ENCODE assay signal across 17 mouse cellular contexts in genomic region chr13:40167871-40168270, GRCm38 (mm10).
DNase-seq lines count a peak whose midpoint lies in the region; ATAC-seq lines count a peak whose summit lies in the region.
"Had no signal": no experiment of that assay in that cellular context is flagged by ENCODE, and none has a peak within 500 bp of the region (broad histone marks: within the 10 kb centered on the region; RNA-seq: fewer than 3 reads in every experiment).

No protein-coding gene starts in this region.

- H3K9ac ChIP-seq in forebrain, embryonic 12.5 days, result no peak overlapping the region
- H3K9ac ChIP-seq: hindbrain, embryonic 14.5 days; midbrain, embryonic 15.5 days had no signal

- 23% methylated on average over 7 of the region's 7 CpGs for WGBS in limb, embryonic 10.5 days
- WGBS in forebrain, embryonic 12.5 days, result 75% methylated on average over 7 of the region's 7 CpGs

- no peaks in the 10 kb centered on the region for H3K9me3 ChIP-seq in limb, embryonic 10.5 days (replicated peaks)
- no peaks in the 10 kb centered on the region for H3K9me3 ChIP-seq in forebrain, embryonic 12.5 days
- H3K9me3 ChIP-seq: forebrain, embryonic 10.5 days; midbrain, embryonic 15.5 days had no signal

- no peak overlapping the region for H3K4me3 ChIP-seq in limb, embryonic 10.5 days
- no peak overlapping the region for H3K4me3 ChIP-seq in forebrain, embryonic 12.5 days (replicated peaks)
- H3K4me3 ChIP-seq: forebrain, embryonic 10.5 days; midbrain, embryonic 15.5 days had no signal

- no peak overlapping the region for H3K4me2 ChIP-seq in forebrain, embryonic 12.5 days
- H3K4me2 ChIP-seq: hindbrain, embryonic 14.5 days; liver, embryonic 11.5 days; midbrain, embryonic 15.5 days had no signal

- peaks cover 13% of the 10 kb centered on the region for H3K4me1 ChIP-seq in limb, embryonic 10.5 days
- no peaks in the 10 kb centered on the region for H3K4me1 ChIP-seq in forebrain, embryonic 12.5 days
- H3K4me1 ChIP-seq: forebrain, embryonic 10.5 days; midbrain, embryonic 15.5 days had no signal

- peak; percentile 24 for DNase-seq in kidney, postnatal 10 days
- no peak for DNase-seq in kidney, postnatal 36 days
- peak; percentile 54 for DNase-seq in embryo, embryonic 10 days (ENCODE audit: low spot score)
- peak; percentile 20 for DNase-seq in embryo, embryonic 11.5 days (ENCODE audit: low read depth, low spot score)
- DNase-seq in limb, embryonic 10.5 days (ENCODE audit: low spot score), result peak; percentile 37
- DNase-seq: adrenal gland, postnatal 25 days; cerebellum, adult 8-10 months; kidney, adult 18-20 months; lung, adult 2 months; right cerebral cortex, postnatal 25 days had no signal

- H3K27ac ChIP-seq in limb, embryonic 10.5 days, result no peak overlapping the region
- H3K27ac ChIP-seq in forebrain, embryonic 12.5 days, result no peak overlapping the region
- H3K27ac ChIP-seq: forebrain, embryonic 10.5 days; hindbrain, embryonic 14.5 days; macrophage; midbrain, embryonic 15.5 days had no signal

- no peaks in the 10 kb centered on the region for H3K36me3 ChIP-seq in limb, embryonic 10.5 days
- H3K36me3 ChIP-seq in forebrain, embryonic 12.5 days (replicated peaks), result no peaks in the 10 kb centered on the region
- H3K36me3 ChIP-seq: forebrain, embryonic 10.5 days; midbrain, embryonic 15.5 days had no signal

- no peak for ATAC-seq in forebrain, embryonic 12.5 days (ENCODE audit: low FRiP score)
- no peak for ATAC-seq in granulocyte monocyte progenitor cell, adult 5-6 weeks (replicated peaks; ENCODE audit: poor library complexity, severe bottlenecking)
- ATAC-seq: midbrain, embryonic 15.5 days had no signal

- no peaks in the 10 kb centered on the region for H3K27me3 ChIP-seq in limb, embryonic 10.5 days (ENCODE audit: low read depth, poor library complexity, severe bottlenecking)
- no peaks in the 10 kb centered on the region for H3K27me3 ChIP-seq in forebrain, embryonic 12.5 days
- H3K27me3 ChIP-seq: midbrain, embryonic 15.5 days had no signal

Comparison
In these comparisons a context has a peak if more than half of its experiments do, and no peak if none do; other contexts are left out.
1. DNase-seq: peak in kidney, postnatal 10 days (single experiment), embryo, embryonic 10 days (single experiment), embryo, embryonic 11.5 days (single experiment) and limb, embryonic 10.5 days (single experiment); none in kidney, postnatal 36 days (0 of 2).